Mouse (Mus musculus): ENCODE data around the gene Tlk1.
A peak's percentile ranks its signal among the peaks of the same experiment; 100 is the strongest.

Tlk1 gene

DNA sequence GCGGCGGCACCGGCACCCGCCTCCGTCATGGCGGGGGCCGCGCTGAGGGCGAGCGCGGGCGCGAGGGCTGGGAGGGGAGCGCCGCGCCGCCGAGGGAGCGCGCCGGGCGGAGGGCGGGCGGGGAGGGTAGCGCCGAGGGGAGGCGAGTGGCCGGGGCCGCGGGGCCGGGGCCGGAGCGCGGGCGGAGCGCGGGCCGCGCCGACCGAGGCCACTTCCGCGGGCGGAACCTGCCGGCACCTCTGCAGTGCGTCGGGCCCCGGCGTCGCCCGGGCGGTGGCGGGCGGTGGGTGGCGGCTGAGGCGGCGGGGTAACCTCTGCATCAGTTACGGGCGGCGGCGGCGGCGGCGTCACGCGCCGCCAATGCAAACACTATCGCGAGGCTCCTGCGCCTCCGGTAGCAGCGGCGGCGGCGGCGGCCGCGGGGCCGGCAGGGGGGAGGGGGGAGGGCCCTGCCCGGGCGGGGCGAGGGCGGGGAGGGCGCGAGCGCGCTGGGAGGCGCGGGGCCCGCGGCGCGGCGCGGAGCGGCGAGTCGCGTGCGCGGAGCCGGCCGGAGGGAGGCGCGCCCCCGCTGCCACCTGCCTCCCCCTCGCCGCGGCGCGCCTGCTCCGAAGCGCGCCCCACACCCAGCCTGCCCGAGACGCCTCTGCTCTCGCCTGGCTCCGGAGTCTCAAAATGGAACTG is at the start of gene Tlk1:
Tlk1 (minus strand) TSS at position 358 of the 681 bp plus-strand sequence.
- DNase-seq = peak; percentile 85

DNA sequence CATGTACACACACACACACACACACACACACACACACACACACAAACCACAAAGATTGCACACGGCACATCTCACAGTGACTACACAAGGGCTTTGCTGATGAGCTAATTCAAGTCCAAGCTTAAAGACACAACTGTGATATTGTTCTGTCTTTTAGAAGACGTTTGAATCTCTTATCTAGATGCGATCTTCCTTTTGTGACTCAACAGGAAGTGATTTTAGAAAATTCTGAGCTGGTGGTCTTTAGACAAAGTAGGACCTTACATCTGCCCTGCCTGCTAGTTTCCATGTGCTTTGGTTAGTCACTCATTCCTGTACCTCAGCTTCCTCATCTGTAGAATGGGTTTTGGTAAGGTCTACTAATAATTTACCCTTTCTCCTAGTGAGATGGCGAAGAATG is 49.6 kb upstream of the Tlk1 start:
- DNase-seq = no peak

DNA sequence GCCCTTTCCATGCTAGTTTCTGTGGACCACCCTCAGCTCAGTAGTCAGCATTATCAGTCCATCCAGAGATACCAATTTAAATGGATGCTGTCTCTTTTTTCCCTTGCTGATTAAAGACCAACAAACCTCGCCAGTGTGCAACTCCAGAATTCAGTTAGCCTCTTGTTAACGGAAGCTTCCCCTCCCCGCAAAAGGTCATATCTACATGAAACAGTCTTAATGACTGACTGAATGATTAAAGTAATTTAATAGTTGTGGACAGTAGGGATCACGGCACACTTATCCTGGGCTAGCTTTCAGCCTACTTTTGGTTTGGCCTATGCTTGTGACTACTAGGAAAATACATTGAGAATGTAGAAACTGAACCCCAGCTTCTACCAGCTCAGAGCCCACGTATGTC is 47.6 kb upstream of the Tlk1 start:
- DNase-seq = no peak

DNA sequence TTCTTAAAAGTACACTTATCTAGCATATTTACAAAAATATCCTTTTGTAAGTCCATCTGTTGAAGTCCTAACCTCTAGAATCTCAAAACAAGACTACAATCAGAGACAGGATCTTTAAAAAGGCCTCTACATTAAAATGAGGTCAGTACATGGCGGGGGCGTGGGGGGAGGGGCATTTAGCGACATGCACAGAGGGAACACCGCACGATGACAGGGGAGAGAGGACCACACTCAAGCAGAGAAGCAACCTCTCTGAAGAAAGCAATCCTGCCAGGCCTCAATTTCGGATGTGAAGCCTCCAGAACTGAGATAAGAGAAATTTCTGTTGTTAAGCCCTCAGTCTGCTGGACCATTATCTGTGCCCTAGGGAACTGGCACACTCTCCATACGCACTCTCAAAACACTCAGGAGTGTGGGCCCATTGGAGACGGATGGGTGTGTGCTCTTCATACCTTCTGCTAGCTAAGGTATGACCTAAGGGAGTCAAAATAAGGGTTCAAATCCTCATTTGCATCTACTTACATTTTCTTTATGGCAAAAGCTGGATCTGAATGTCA is 46.0 kb upstream of the Tlk1 start:
- no peak for DNase-seq

DNA sequence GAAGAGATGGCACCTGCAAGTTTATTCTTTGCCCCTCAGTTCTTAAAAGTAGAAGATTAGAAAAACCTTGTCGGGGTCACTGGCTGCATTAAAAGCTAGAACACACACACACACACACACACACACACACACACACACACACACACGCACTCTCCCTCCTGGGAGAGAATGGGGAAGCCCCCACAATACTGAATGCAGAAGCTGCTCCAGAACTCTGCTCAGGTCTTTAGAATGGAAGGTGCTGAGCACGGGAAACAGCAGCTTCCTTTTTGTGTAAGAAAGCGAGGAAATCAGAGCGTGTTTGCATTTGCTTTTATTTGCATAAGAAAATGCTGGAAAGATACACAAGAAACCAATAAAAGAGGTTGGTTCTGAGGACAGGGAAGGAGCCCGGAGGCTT is 45.3 kb upstream of the Tlk1 start:
- DNase-seq = no peak

DNA sequence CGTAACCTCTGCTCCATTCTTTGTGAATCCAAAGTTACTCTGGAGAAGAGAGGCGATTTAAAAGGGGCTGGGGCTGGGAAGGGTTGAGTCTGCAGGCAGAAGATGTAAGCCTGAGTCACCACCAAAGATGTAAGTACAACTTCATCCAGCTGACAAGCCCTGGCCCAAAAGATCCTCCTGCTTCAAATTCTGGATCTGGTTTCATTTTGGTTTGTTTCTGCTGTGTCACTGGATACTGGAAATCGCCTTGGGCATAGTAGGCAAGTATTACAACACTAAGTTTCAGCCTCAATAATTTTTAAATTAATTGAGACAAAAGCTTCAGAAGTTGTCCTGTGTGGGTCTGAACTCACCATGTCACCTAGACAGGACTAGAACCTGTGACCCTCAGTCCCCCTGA is 43.6 kb upstream of the Tlk1 start:
- no peak for DNase-seq

DNA sequence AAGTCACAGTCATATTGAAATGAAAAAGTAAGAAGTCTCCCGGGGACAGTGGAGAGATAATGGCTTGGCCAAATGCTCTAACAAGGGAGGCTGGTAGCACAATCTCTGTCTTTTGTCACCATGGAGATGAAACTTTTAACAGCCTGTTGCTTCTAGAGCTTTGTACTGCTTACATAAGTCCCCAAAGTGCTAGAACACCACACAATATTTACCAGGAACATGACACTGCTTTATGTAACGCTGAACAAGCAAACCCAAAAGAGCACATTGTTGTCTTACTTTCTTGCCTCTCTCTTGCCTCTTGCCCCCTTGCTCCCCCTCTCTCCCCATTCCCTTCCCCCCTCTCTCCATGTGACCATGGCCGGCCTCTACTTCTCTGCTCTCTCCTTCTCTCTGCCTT is 41.7 kb upstream of the Tlk1 start:
- no peak for DNase-seq

DNA sequence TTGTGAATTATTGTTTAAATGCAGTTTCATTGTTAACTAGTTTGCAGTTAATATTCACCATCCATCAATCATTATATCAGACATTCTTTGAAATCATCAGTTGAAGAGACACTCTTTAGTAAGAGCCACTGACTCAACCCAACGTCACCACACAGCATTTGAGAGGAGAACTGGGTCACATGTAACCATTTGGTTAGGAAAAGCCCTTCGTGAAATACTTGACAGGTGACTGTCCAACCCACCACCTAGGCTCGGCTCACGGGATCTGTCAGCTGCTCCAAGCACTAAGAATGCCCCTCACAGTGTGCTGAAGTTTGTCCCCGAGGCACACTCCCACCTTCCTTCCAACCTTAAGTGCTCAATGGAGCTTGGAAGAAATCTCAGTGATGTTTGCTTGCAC is 37.4 kb upstream of the Tlk1 start:
- peak; percentile 50 for DNase-seq

DNA sequence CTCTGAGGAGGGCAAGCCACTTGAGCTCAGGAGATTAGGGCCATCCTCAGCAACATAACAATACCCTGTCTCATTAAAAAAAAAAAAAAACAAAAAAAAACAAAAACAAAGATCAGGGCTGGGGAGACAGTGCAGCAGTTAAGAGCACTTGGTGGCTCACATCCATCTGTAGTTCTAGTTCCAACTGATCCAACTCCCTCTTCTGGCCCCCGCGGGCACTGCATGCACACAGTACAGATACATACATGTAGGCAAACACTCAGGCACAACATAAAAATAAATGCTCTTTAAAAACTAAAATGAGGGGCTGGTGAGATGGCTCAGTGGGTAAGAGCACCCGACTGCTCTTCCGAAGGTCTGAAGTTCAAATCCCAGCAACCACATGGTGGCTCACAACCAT is 34.2 kb upstream of the Tlk1 start:
- no peak for DNase-seq

DNA sequence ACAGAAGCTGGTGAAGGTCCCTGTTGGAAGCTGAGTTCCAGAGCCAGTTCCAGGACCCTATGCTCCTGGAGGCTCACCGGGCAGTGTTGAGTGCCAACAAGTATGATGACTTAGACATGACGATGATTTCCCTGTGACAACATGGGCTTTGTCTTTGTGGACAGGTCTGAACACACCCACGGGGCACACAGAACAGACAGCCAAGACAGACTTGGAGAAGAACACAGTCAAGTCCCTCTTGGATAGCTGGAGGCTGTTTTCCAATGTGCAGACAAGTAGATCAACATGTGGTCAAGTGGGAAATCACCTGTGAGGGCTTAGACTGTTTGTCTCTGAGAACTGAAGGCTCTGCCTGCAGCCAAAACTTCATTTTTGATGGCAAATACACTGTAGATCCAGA is 31.4 kb upstream of the Tlk1 start:
- DNase-seq = no peak

DNA sequence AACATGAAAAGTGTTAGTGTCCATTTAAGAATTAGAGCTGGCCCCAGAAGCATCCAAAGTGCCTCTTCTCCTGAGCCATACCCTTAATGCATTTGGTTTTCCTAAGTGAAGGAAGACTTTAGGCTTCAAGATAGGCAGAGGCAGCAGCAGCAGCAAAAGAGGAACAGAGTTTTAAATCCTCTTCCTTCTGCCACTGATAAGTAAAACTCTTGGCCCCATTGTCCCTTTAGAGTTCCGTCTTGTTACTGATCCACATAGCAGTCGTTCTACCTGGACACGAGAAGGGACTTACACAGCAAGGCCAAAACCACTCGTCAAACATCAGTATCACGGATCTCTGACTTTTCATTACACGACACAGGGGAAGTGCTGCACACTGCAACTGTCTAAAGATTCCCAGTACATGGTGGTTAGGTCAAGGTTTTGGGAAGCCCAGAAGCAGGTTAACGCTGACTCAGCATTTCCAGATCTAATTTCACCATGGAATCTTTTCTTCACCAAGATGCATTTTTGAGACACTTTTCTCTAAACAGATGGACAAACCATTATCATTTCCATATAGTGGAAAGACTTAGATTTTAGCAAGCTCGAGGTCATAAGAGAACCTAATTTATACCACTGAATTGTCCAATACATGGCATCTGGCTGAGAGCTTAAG is 28.8 kb upstream of the Tlk1 start:
- no peak for DNase-seq

DNA sequence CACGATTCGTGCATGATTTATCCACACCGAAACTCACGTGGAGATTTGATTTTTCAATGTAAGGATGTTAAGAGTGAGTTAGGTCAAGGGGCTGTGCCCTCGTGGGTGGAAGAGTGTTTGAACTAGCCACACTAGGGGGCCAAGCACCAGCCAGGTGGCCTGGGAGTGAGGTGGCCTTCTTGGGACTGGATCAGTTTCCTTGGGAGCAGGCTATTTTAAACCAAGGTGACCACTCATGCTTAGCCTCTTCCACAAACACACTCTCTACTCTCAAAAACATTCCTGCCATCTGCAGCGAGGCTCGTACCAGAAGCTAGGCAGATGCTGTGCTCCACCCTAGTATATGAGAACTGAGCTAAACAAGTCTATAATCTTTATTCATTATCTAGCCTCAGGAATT is 27.8 kb upstream of the Tlk1 start:
- no peak for DNase-seq

DNA sequence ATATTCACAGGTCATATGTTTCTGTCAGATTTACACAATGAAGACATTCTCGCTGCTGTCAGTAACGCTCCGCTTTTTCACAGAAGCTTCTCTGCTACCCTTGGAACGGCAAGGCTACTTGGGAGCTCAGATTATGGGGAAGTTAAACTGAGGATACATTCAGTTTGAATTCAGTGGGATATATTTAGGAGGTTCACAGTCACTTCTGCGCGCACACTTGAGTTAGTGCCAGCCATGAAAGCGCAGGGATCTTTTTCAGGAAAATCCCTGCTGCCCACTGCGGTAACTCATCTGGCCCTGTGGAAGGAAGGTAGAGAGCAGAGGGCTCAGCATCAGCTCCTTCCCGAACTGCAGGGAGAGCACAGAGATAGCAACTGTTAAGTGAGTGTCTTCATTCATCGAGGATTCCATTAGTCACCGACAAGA is 27.3 kb upstream of the Tlk1 start:
- no peak for DNase-seq

DNA sequence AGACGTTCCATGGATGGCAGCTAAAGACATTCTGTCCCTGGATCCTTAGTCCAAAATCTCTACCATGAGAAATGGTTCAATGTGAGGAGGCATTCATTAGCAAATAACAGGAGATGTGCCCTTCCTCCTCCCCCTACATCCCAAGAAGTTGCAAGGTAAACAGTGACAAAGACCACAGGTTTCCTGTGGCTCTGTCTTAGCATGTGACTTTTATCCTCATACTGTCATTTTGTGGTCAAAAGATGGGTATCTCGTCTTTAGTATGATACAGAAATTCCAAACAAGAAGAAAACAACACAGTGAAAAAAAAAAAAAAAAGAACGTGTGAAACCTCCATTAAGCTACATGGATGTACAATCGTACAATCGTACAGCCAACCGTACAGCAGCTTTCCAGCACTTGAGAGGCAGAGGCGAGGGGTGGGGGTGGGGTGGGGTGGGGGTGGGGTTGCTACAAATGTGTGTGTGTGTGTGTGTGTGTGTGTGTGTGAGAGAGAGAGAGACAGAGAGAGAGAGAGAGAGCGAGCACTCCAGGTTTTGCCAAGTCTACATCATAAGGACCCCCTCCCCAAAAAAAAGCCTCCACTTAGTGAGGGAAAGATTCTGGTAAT is 26.8 kb upstream of the Tlk1 start:
- DNase-seq = no peak

DNA sequence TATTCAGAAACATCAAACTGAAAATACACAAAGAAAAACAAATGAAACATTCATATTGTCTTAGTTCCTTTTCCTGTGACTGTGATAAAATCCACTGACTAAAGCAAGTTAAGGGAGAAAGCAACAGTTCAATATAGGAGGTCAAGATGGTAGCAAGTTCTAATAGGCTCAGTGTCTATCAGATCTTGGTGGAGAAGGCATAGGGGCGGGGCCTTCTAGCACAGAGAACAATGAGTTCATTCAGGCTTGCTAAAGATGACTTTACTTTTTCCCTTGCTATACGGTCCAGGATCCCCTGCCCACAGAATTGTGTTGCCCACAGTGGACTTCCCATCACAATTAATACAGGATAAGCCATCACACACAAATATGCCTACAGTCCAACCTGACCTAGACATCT is 20.3 kb upstream of the Tlk1 start:
- no peak for DNase-seq

DNA sequence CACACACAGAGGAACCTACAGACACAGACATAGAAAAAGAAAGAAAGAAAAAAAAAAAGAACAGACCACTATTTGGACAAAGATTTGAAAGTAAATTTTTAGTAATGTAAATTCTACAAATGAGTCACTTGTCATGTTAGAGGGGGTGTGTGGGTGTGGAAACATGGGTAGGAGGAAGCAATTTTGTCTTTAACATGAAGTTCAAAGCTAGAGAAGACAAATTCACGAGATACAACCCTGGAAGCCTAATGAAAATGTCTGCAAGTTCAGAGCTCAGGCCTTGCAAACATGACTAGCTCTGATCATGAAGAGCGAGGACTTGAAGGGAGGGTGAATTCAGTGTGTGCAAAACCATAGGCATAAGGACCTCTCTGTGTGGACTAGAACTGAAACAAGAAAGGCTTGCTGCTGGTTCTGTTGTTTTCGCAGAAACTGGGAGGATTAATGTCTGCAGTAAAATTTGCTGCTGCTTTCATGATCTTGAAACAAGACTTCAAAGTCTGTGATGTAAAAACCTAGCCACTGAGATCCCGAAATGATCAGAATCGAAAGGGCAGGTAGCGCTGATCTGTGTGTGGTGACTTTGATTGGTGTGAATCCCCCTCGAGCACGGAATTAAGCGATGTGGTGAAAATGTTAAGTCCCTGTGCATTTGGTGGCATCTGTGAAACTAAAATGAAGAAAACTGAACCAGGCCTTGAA is 19.3 kb upstream of the Tlk1 start:
- DNase-seq = no peak

DNA sequence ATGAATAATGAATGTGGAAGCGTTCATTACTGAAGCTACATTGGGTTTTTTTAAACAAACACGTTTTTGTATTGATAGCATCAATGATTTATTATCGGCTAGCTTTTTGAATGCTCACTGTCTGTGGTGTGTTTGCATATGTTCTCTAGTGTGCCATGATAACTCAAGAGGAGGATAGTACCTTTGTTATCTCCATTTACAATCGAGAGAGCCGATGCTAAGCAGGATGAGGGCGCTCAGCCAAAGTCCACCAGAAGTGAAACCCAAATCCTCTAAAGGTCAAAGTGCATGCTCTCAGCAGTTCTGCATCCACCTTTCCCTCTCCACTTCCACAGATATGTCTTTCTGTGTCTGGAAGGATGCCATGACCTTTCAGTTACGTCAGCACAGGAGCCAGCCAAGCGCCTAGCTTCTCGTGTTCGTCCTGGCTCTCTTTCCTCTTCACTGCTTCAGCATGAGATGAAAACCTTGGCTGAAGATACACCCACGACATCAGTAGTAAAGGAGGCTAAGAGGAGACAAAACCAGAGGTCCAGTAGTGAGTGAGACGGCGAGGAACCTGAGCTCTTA is 16.6 kb upstream of the Tlk1 start:
- DNase-seq = peak; percentile 72

DNA sequence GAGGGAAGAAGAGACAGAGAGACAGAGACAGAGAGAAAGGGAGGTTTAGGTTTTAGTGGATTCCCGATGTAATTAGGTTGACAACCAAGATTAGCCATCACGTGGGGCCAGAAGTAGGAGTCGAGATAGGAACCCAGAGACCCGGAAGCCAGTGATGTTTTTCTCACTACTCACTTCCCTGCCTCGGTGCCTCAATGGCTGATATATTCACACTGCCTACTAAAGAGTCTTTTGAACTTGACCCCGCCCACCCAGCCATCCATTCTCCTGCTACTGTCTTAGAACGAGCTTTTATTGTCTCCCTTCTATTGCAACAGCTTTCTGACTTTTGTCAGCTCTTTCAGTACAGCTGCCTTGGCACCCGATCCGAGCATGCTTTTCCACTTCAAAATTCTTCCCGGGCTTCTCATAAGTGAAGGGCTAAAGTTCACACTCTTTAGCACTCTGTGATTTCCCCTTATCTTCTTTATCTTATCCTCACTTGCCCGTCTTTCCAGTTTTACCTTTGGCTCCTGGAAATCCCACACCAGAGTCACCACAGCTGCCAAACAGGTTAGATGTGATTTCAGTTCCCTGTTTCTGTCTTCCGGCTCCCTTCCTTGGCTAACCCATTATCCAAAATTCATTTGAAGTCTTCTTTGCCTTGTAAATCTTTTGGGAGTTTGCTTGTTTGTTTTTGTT is 13.1 kb upstream of the Tlk1 start:
- no peak for DNase-seq

DNA sequence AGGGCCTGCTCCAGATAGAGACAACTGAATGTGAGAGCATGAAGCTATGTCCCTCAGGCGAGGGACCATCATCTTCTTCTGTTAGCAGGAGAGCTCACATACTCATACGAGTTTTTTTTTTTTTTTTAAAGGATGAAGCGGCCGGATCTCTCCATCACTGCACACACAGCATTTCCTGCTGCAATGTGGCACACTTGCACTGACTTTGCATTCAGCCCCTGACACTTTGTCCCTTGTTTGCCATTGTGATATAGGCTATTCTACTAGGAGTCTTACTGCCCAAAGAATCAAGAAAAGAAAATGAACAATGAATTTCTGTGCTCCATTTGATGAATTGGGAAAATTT is 10.8 kb upstream of the Tlk1 start:
- DNase-seq = no peak

DNA sequence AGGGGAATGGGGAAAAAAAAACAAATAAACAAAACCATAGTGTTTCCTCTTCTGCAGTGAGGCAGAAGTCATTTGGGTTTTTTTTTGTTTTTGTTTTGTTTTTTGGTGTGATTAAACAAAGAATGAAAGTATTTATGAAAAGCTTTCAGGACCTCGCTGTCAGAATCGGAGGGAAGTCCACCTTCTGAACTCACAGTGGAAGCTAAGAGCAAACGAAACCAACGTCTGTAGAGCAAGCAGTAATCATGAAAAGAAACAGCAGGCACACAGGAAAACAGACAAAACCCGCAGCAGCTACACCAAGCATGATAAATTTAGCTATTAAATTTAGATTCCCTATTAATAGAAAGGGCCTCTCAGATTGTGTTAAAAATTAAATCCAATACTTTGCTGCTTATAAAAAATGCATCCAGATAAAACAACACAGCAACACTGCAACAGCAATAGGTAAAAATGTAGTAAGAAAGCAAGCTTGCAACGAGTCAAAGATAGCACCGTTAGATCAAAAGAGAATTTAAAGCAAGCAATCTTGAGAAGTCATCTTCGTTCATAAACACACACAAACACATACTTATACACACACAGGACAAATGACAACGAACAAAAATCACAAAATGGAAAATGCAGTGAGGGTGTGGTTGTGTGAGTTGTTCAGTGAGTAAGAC is 10.2 kb upstream of the Tlk1 start:
- DNase-seq = no peak

DNA sequence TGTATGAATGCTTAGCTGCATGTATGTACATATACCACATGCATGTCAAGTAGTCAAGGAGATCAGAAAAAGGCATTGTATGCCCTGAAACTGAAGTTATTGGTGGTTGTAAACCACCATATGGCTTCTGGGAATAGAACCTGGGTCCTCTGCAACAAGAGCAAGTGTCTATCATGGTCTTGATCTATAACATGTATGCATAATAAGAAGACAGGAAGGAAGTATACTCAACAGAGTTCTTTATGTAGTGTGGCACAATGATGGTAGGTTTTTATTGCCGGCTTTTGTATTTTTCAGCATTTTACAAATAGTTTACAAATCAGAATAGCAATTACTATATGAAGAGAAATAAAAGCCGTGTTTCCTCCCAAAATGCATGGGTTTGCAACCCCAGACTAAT is 9.7 kb upstream of the Tlk1 start:
- no peak for DNase-seq

DNA sequence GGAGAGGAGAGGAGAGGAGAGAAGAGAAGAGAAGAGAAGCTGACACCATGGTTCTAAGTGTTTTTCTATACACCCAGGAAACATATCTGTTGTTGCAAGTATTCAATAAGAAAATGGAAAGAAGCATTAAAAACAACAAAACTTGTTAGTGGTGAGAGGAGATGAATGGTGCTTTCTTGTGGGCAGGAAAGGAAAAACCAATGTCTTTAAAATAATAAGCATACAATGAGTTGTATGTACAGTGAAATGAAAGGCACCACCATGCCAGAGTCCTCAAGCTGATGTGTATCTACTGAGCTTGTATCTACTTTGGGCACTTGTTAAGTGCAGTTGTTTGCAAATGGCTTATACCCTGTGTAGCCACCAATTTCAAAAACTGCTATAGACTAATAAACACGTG is 7.7 kb upstream of the Tlk1 start:
- DNase-seq = no peak

All from kidney, adult 18-20 months (tissue).